Mouse (Mus musculus) heart, embryonic 12.5 days (tissue): ENCODE data around the gene Lrba. TPM values are rescaled to one million over a fixed set of nuclear protein-coding genes. Genes with fewer than 3 reads are reported as not detected.

Experiments used
- ATAC-seq: fragments of 200-750 bp; cut with Nextera tagmentation; 2 replicates; pipeline ENCODE4 v1.8.0; 2017; ENCODE audit warnings: moderate TSS enrichment, moderate library complexity; ENCODE audit not compliant: insufficient number of reproducible peaks, low FRiP score
- H3K27ac ChIP-seq: fragments of 300-500 bp; sonication (generic); 2 replicates; pipeline ENCODE4 v1.5.1; 2016; ENCODE audit warnings: mild to moderate bottlenecking, moderate library complexity; ENCODE audit not compliant: poor library complexity, severe bottlenecking
- H3K27me3 ChIP-seq: fragments of 300-500 bp; sonication (generic); replicated peaks from 2 replicates; pipeline ENCODE4 v1.6.1; 2016; ENCODE audit warnings: mild to moderate bottlenecking, moderate library complexity
- H3K36me3 ChIP-seq: fragments of 300-500 bp; sonication (generic); 2 replicates; pipeline ENCODE4 v1.6.1; 2016; ENCODE audit warnings: mild to moderate bottlenecking, moderate library complexity
- H3K4me1 ChIP-seq: fragments of 300-500 bp; sonication (generic); replicated peaks from 2 replicates; pipeline ENCODE4 v1.6.1; 2016; ENCODE audit warnings: mild to moderate bottlenecking
- H3K4me2 ChIP-seq: fragments of 300-500 bp; sonication (generic); 2 replicates; pipeline ENCODE4 v1.6.1; 2016; ENCODE audit warnings: mild to moderate bottlenecking, moderate library complexity
- H3K4me3 ChIP-seq: fragments of 300-500 bp; sonication (generic); 2 replicates; pipeline ENCODE4 v1.5.1; 2016; ENCODE audit warnings: mild to moderate bottlenecking
- H3K9ac ChIP-seq: fragments of 300-500 bp; sonication (generic); 2 replicates; pipeline ENCODE4 v1.6.1; 2016; ENCODE audit warnings: mild to moderate bottlenecking, moderate library complexity
- H3K9me3 ChIP-seq: fragments of 300-500 bp; sonication (generic); replicated peaks from 2 replicates; pipeline ENCODE4 v1.6.1; 2016; ENCODE audit warnings: mild to moderate bottlenecking, moderate library complexity
- WGBS: fragments of 180-500 bp; shearing (Covaris S2); methylation state at CpG from one replicate; pipeline ENCODE4 v1.1.7; 2016; 5-methylcytosine and 5-hydroxymethylcytosine counted together
- polyA plus RNA-seq: library from polyadenylated mRNA; unstranded; fragments of >200 nt; fragmentation: Nextera tagmentation; extraction: Ambion mirVana; gene quantifications from 2 replicates; pipeline ENCODE4 v1.2.1, GENCODE M21; 2016

Gene Lrba
- polyA plus RNA-seq, 1 experiment from 2014 or later = 2.9 TPM

- peaks cover 22% of the 10 kb centered on the region for H3K4me1 ChIP-seq
- H3K9me3 ChIP-seq = no peaks in the 10 kb centered on the region
- peak overlapping the region; percentile 71 for H3K9ac ChIP-seq
- ATAC-seq = 0 out of 2 replicates have a peak, but pooled peaks have one; percentile 28
- H3K4me2 ChIP-seq = peak overlapping the region; percentile 87
- no peaks in the 10 kb centered on the region for H3K36me3 ChIP-seq
- peak overlapping the region; percentile 64 for H3K27ac ChIP-seq
- peak overlapping the region; percentile 55 for H3K4me3 ChIP-seq
- WGBS = under 1% methylated on average over 45 of the region's 45 CpGs
- H3K27me3 ChIP-seq = peaks cover 7% of the 10 kb centered on the region; the same call in 1 of the 2 replicates
Measured at GRCm38 (mm10) chr3:86546471-86547250, 322.2 kb downstream of the Lrba start.

GRCm38 (mm10) chr3:86547251-86547791 lies 322.8 kb downstream of the Lrba start:
- ATAC-seq = 0 out of 2 replicates have a peak, but pooled peaks have one; percentile 7
- H3K27me3 ChIP-seq = peaks cover 7% of the 10 kb centered on the region

GRCm38 (mm10) chr3:86548091-86549015 lies 323.9 kb downstream of the Lrba start, which contains the start of gene Mab21l2:
TSS of gene Mab21l2 (minus strand) at chr3:86548629.
- 2% methylated on average over 25 of the region's 25 CpGs for WGBS
- peak within 1 kb of the TSS; percentile 71 for H3K9ac ChIP-seq

More at GRCm38 (mm10) chr3:86547251-86547791, 322.8 kb downstream of the Lrba start:
- Histone ChIP-seq H3K27ac (peak overlapping the region; percentile 64; the same call in 1 of the 2 replicates), H3K9me3 (no peaks in the 10 kb centered on the region), H3K4me3 (peak overlapping the region; percentile 55), H3K9ac (peak overlapping the region; percentile 71), H3K4me2 (peak overlapping the region; percentile 87), H3K36me3 (no peaks in the 10 kb centered on the region), H3K4me1 (peaks cover 22% of the 10 kb centered on the region)
- under 1% methylated on average over 42 of the region's 42 CpGs for WGBS

GRCm38 (mm10) chr3:86550301-86551010 lies 326.0 kb downstream of the Lrba start:
- H3K36me3 ChIP-seq = no peaks in the 10 kb centered on the region
- no peaks in the 10 kb centered on the region for H3K9me3 ChIP-seq
- H3K4me2 ChIP-seq = peak overlapping the region; percentile 64
- H3K27me3 ChIP-seq = peaks cover 7% of the 10 kb centered on the region
- WGBS = 8% methylated on average over 22 of the region's 22 CpGs
- peak; percentile 33; the same call in 1 of the 2 replicates for ATAC-seq
- peak overlapping the region; percentile 15; the same call in 1 of the 2 replicates for H3K9ac ChIP-seq
- H3K4me3 ChIP-seq = peak overlapping the region; percentile 22
- H3K4me1 ChIP-seq = peaks cover 22% of the 10 kb centered on the region
- H3K27ac ChIP-seq = no peak overlapping the region; the same call in 1 of the 2 replicates

More at GRCm38 (mm10) chr3:86548091-86549015, 323.9 kb downstream of the Lrba start, which contains the start of gene Mab21l2:
- Histone ChIP-seq H3K27ac (peak within 1 kb of the TSS; percentile 64), H3K4me1 (peaks cover 22% of the 10 kb centered on the region), H3K4me2 (peak within 1 kb of the TSS; percentile 87), H3K36me3 (no peaks in the 10 kb centered on the region), H3K9me3 (no peaks in the 10 kb centered on the region), H3K27me3 (peaks cover 7% of the 10 kb centered on the region), H3K4me3 (peak within 1 kb of the TSS; percentile 55)
- ATAC-seq = peak; percentile 71

- Histone ChIP-seq H3K9me3 (no peaks in the 10 kb centered on the region), H3K36me3 (no peaks in the 10 kb centered on the region), H3K4me2 (peak overlapping the region; percentile 64), H3K4me1 (peaks cover 21% of the 10 kb centered on the region), H3K27me3 (peaks cover 7% of the 10 kb centered on the region), H3K4me3 (0 out of 2 replicates have a peak overlapping the region, but pooled peaks have one; percentile 5), H3K9ac (no peak overlapping the region), H3K27ac (no peak overlapping the region)
- 22% methylated on average over 8 of the region's 8 CpGs for WGBS
- ATAC-seq = no peak
Measured at GRCm38 (mm10) chr3:86551011-86551728, 326.7 kb downstream of the Lrba start.

- H3K9ac ChIP-seq = no peak overlapping the region
- no peaks in the 10 kb centered on the region for H3K9me3 ChIP-seq
- peaks cover 22% of the 10 kb centered on the region for H3K4me1 ChIP-seq
- ATAC-seq = no peak
- H3K27me3 ChIP-seq = peaks cover 7% of the 10 kb centered on the region
- no peak overlapping the region for H3K4me3 ChIP-seq
- no peak overlapping the region for H3K27ac ChIP-seq
- H3K36me3 ChIP-seq = no peaks in the 10 kb centered on the region
- H3K4me2 ChIP-seq = 0 out of 2 replicates have a peak overlapping the region, but pooled peaks have one; percentile 26
- 51% methylated on average over 5 of the region's 5 CpGs for WGBS
Measured at GRCm38 (mm10) chr3:86552170-86552569, 327.7 kb downstream of the Lrba start.

- H3K27me3 ChIP-seq = no peaks in the 10 kb centered on the region
- no peak overlapping the region for H3K4me3 ChIP-seq
- H3K36me3 ChIP-seq = no peaks in the 10 kb centered on the region
- no peaks in the 10 kb centered on the region for H3K9me3 ChIP-seq
- WGBS = 31% methylated on average over 1 of the region's 1 CpGs
- no peak overlapping the region for H3K27ac ChIP-seq
- no peak for ATAC-seq
- no peak overlapping the region for H3K4me2 ChIP-seq
- no peak overlapping the region for H3K9ac ChIP-seq
- peaks cover 6% of the 10 kb centered on the region; the same call in 1 of the 2 replicates for H3K4me1 ChIP-seq
Measured at GRCm38 (mm10) chr3:86558976-86559375, 334.5 kb downstream of the Lrba start.

- H3K9me3 ChIP-seq = no peaks in the 10 kb centered on the region
- 68% methylated on average over 4 of the region's 4 CpGs for WGBS
- no peak overlapping the region for H3K4me2 ChIP-seq
- no peak overlapping the region for H3K27ac ChIP-seq
- H3K36me3 ChIP-seq = no peaks in the 10 kb centered on the region
- H3K4me1 ChIP-seq = peaks cover 6% of the 10 kb centered on the region; the same call in 1 of the 2 replicates
- H3K27me3 ChIP-seq = no peaks in the 10 kb centered on the region
- ATAC-seq = no peak
- no peak overlapping the region for H3K9ac ChIP-seq
- no peak overlapping the region for H3K4me3 ChIP-seq
Measured at GRCm38 (mm10) chr3:86559635-86560034, 335.2 kb downstream of the Lrba start.

GRCm38 (mm10) chr3:86560281-86561022 lies 336.0 kb downstream of the Lrba start:
- ATAC-seq = no peak
- H3K27ac ChIP-seq = no peak overlapping the region
- H3K4me1 ChIP-seq = peaks cover 6% of the 10 kb centered on the region; the same call in 1 of the 2 replicates
- H3K4me2 ChIP-seq = no peak overlapping the region
- no peaks in the 10 kb centered on the region for H3K9me3 ChIP-seq
- H3K9ac ChIP-seq = no peak overlapping the region
- no peaks in the 10 kb centered on the region for H3K36me3 ChIP-seq
- H3K4me3 ChIP-seq = no peak overlapping the region
- no peaks in the 10 kb centered on the region for H3K27me3 ChIP-seq
- 81% methylated on average over 4 of the region's 4 CpGs for WGBS
